In genomic region chr11:81496446-81496845, GRCm38 (mm10) we compare ENCODE assay signal across 22 mouse cellular contexts.
DNase-seq lines count a peak whose midpoint lies in the region; ATAC-seq and TF ChIP-seq lines count a peak whose summit lies in the region.
"Had no signal": no experiment of that assay in that cellular context is flagged by ENCODE, and none has a peak within 500 bp of the region (broad histone marks: within the 10 kb centered on the region; RNA-seq: fewer than 3 reads in every experiment).

No protein-coding gene starts in this region.

- no peaks in the 10 kb centered on the region for H3K36me3 ChIP-seq in forebrain, embryonic 12.5 days (replicated peaks)
- H3K36me3 ChIP-seq in forebrain, postnatal 0 days (ENCODE audit: insufficient read depth) = no peaks in the 10 kb centered on the region
- no peaks in the 10 kb centered on the region for H3K36me3 ChIP-seq in heart, embryonic 11.5 days (ENCODE audit: control insufficient read depth, insufficient read depth, low read length)
- H3K36me3 ChIP-seq in midbrain, embryonic 10.5 days = no peaks in the 10 kb centered on the region
- no peaks in the 10 kb centered on the region for H3K36me3 ChIP-seq in midbrain, postnatal 0 days (ENCODE audit: insufficient read depth, low read length)
- H3K36me3 ChIP-seq in midbrain, embryonic 14.5 days (ENCODE audit: control insufficient read depth, insufficient read depth, low read length) = no peaks in the 10 kb centered on the region
- H3K36me3 ChIP-seq in midbrain, embryonic 15.5 days (replicated peaks) = no peaks in the 10 kb centered on the region
- H3K36me3 ChIP-seq: embryonic facial prominence, embryonic 13.5 days; embryonic facial prominence, embryonic 15.5 days; forebrain, embryonic 15.5 days had no signal

- no peaks in the 10 kb centered on the region for H3K27me3 ChIP-seq in forebrain, embryonic 12.5 days
- H3K27me3 ChIP-seq in forebrain, postnatal 0 days (ENCODE audit: insufficient read depth, low read length) = no peaks in the 10 kb centered on the region
- H3K27me3 ChIP-seq in heart, embryonic 11.5 days (ENCODE audit: control insufficient read depth, insufficient read depth, low read length) = no peaks in the 10 kb centered on the region
- peaks cover 5% of the 10 kb centered on the region; the same call in 1 of the 2 replicates for H3K27me3 ChIP-seq in midbrain, embryonic 10.5 days (ENCODE audit: low read depth, poor library complexity, severe bottlenecking)
- H3K27me3 ChIP-seq in midbrain, postnatal 0 days (ENCODE audit: insufficient read depth, low read length) = no peaks in the 10 kb centered on the region
- no peaks in the 10 kb centered on the region for H3K27me3 ChIP-seq in midbrain, embryonic 14.5 days (ENCODE audit: control insufficient read depth, insufficient read depth, low read length)
- H3K27me3 ChIP-seq in midbrain, embryonic 15.5 days (replicated peaks) = no peaks in the 10 kb centered on the region
- H3K27me3 ChIP-seq: embryonic facial prominence, embryonic 13.5 days; embryonic facial prominence, embryonic 15.5 days; forebrain, embryonic 15.5 days had no signal

- 0 out of 2 replicates have a peak overlapping the region, but pooled peaks have one; percentile 8 for H3K27ac ChIP-seq in forebrain, embryonic 12.5 days
- H3K27ac ChIP-seq in forebrain, postnatal 0 days (ENCODE audit: low read depth, low read length) = no peak overlapping the region
- no peak overlapping the region for H3K27ac ChIP-seq in heart, embryonic 11.5 days (ENCODE audit: low read depth, low read length)
- peak overlapping the region; percentile 13; the same call in 1 of the 2 replicates for H3K27ac ChIP-seq in midbrain, embryonic 10.5 days (replicated peaks)
- H3K27ac ChIP-seq in midbrain, postnatal 0 days (ENCODE audit: low read depth, low read length) = no peak overlapping the region
- 0 out of 2 replicates have a peak overlapping the region, but pooled peaks have one; percentile 20 for H3K27ac ChIP-seq in midbrain, embryonic 14.5 days (replicated peaks; ENCODE audit: low read depth, low read length)
- H3K27ac ChIP-seq in midbrain, embryonic 15.5 days = no peak overlapping the region
- H3K27ac ChIP-seq: embryonic facial prominence, embryonic 15.5 days; forebrain, embryonic 15.5 days had no signal

- ATAC-seq in forebrain, embryonic 12.5 days (ENCODE audit: low FRiP score) = no peak
- ATAC-seq in forebrain, postnatal 0 days = no peak
- ATAC-seq in heart, embryonic 11.5 days (replicated peaks; ENCODE audit: insufficient number of reproducible peaks, low FRiP score, low TSS enrichment) = no peak
- no peak for ATAC-seq in midbrain, postnatal 0 days (ENCODE audit: low FRiP score)
- no peak for ATAC-seq in midbrain, embryonic 14.5 days (ENCODE audit: low FRiP score, low TSS enrichment)
- no peak for ATAC-seq in midbrain, embryonic 15.5 days (replicated peaks)
- ATAC-seq: forebrain, embryonic 15.5 days had no signal

- H3K4me3 ChIP-seq in forebrain, embryonic 12.5 days (replicated peaks) = no peak overlapping the region
- no peak overlapping the region for H3K4me3 ChIP-seq in forebrain, postnatal 0 days (ENCODE audit: low read depth, low read length)
- no peak overlapping the region for H3K4me3 ChIP-seq in heart, embryonic 11.5 days (ENCODE audit: low read depth, low read length)
- H3K4me3 ChIP-seq in midbrain, embryonic 10.5 days = no peak overlapping the region
- H3K4me3 ChIP-seq in midbrain, postnatal 0 days (ENCODE audit: low read depth, low read length) = no peak overlapping the region
- no peak overlapping the region for H3K4me3 ChIP-seq in midbrain, embryonic 14.5 days (replicated peaks; ENCODE audit: low read depth, low read length)
- H3K4me3 ChIP-seq in midbrain, embryonic 15.5 days = no peak overlapping the region
- H3K4me3 ChIP-seq: embryonic facial prominence, embryonic 13.5 days; embryonic facial prominence, embryonic 15.5 days; erythroblast, embryonic 14.5 days; forebrain, embryonic 15.5 days had no signal

- WGBS in forebrain, embryonic 12.5 days = 36% methylated on average over 1 of the region's 1 CpGs
- 8% methylated on average over 1 of the region's 1 CpGs for WGBS in forebrain, postnatal 0 days
- WGBS in heart, embryonic 11.5 days (ENCODE audit: insufficient replicate concordance) = 50% methylated on average over 1 of the region's 1 CpGs
- WGBS in midbrain, embryonic 10.5 days = 59% methylated on average over 1 of the region's 1 CpGs
- WGBS in midbrain, postnatal 0 days = 40% methylated on average over 1 of the region's 1 CpGs
- WGBS in midbrain, embryonic 14.5 days = 43% methylated on average over 1 of the region's 1 CpGs
- 60% methylated on average over 1 of the region's 1 CpGs for WGBS in midbrain, embryonic 15.5 days

- no peak overlapping the region for H3K9ac ChIP-seq in forebrain, embryonic 12.5 days
- H3K9ac ChIP-seq in forebrain, postnatal 0 days = no peak overlapping the region
- no peak overlapping the region for H3K9ac ChIP-seq in heart, embryonic 11.5 days (ENCODE audit: low read depth, low read length)
- H3K9ac ChIP-seq in midbrain, postnatal 0 days (replicated peaks; ENCODE audit: low read length, poor library complexity, severe bottlenecking) = no peak overlapping the region
- H3K9ac ChIP-seq in midbrain, embryonic 14.5 days (replicated peaks; ENCODE audit: low read length) = no peak overlapping the region
- no peak overlapping the region for H3K9ac ChIP-seq in midbrain, embryonic 15.5 days
- H3K9ac ChIP-seq: embryonic facial prominence, embryonic 13.5 days; embryonic facial prominence, embryonic 15.5 days; forebrain, embryonic 15.5 days had no signal

- H3K9me3 ChIP-seq in forebrain, embryonic 12.5 days = no peaks in the 10 kb centered on the region
- no peaks in the 10 kb centered on the region for H3K9me3 ChIP-seq in forebrain, postnatal 0 days (ENCODE audit: low read length)
- no peaks in the 10 kb centered on the region for H3K9me3 ChIP-seq in heart, embryonic 11.5 days (replicated peaks; ENCODE audit: control insufficient read depth, low read length)
- H3K9me3 ChIP-seq in midbrain, embryonic 10.5 days (replicated peaks) = no peaks in the 10 kb centered on the region
- H3K9me3 ChIP-seq in midbrain, postnatal 0 days (ENCODE audit: low read length) = no peaks in the 10 kb centered on the region
- no peaks in the 10 kb centered on the region for H3K9me3 ChIP-seq in midbrain, embryonic 14.5 days (ENCODE audit: control insufficient read depth, low read length)
- no peaks in the 10 kb centered on the region for H3K9me3 ChIP-seq in midbrain, embryonic 15.5 days
- H3K9me3 ChIP-seq: embryonic facial prominence, embryonic 13.5 days; embryonic facial prominence, embryonic 15.5 days; forebrain, embryonic 15.5 days had no signal

- H3K4me2 ChIP-seq in forebrain, embryonic 12.5 days = no peak overlapping the region; the same call in 1 of the 2 replicates
- no peak overlapping the region for H3K4me2 ChIP-seq in forebrain, postnatal 0 days (ENCODE audit: low read depth)
- H3K4me2 ChIP-seq in heart, embryonic 11.5 days = no peak overlapping the region
- H3K4me2 ChIP-seq in midbrain, postnatal 0 days (ENCODE audit: low read depth, low read length, poor library complexity, severe bottlenecking) = no peak overlapping the region
- no peak overlapping the region for H3K4me2 ChIP-seq in midbrain, embryonic 14.5 days (ENCODE audit: low read length)
- H3K4me2 ChIP-seq in midbrain, embryonic 15.5 days = no peak overlapping the region
- H3K4me2 ChIP-seq: embryonic facial prominence, embryonic 15.5 days; forebrain, embryonic 15.5 days had no signal

- no peak for TF ChIP-seq CTCF in forebrain, postnatal 0 days (IDR thresholded peaks at IDR 0.05; ENCODE audit: low read depth)
- TF ChIP-seq CTCF in midbrain, postnatal 0 days (IDR thresholded peaks at IDR 0.05) = no peak

- peaks cover 55% of the 10 kb centered on the region for H3K4me1 ChIP-seq in forebrain, embryonic 12.5 days
- peaks cover 16% of the 10 kb centered on the region for H3K4me1 ChIP-seq in forebrain, postnatal 0 days (ENCODE audit: insufficient read depth)
- H3K4me1 ChIP-seq in heart, embryonic 11.5 days (ENCODE audit: control insufficient read depth, insufficient read depth, low read length) = no peaks in the 10 kb centered on the region
- peaks cover 53% of the 10 kb centered on the region for H3K4me1 ChIP-seq in midbrain, embryonic 10.5 days
- H3K4me1 ChIP-seq in midbrain, postnatal 0 days (ENCODE audit: insufficient read depth, low read length) = peaks cover 11% of the 10 kb centered on the region; the same call in 1 of the 2 replicates
- H3K4me1 ChIP-seq in midbrain, embryonic 14.5 days (ENCODE audit: control insufficient read depth, insufficient read depth, low read length) = peaks cover 27% of the 10 kb centered on the region
- peaks cover 36% of the 10 kb centered on the region for H3K4me1 ChIP-seq in midbrain, embryonic 15.5 days

- no peak for DNase-seq in forebrain, postnatal 0 days
- DNase-seq in heart, adult 11 months = peak; percentile 51
- no peak for DNase-seq in midbrain, embryonic 10.5 days (ENCODE audit: low spot score)
- no peak for DNase-seq in midbrain, postnatal 0 days (ENCODE audit: low spot score)
- no peak for DNase-seq in midbrain, embryonic 14.5 days
- DNase-seq: adrenal gland, adult 2 months; adrenal gland, postnatal 10 days; adrenal gland, postnatal 25 days; cerebellum, adult 11 months; cerebellum, adult 18-20 months; cerebellum, adult 8-10 months; cerebellum, adult 9-11 months; cerebellum, postnatal 14 days; cerebellum, postnatal 36 days; embryo, embryonic 11 days had no signal

Comparison
In these comparisons a context has a peak if more than half of its experiments do, and no peak if none do; other contexts are left out.
1. H3K27ac ChIP-seq: peak in forebrain, embryonic 12.5 days (single experiment), midbrain, embryonic 10.5 days (single experiment) and midbrain, embryonic 14.5 days (single experiment); none in forebrain, postnatal 0 days (single experiment), heart, embryonic 11.5 days (single experiment), midbrain, postnatal 0 days (single experiment) and midbrain, embryonic 15.5 days (single experiment).